Mouse (Mus musculus): ENCODE results near the gene Erich6. TPM values are rescaled to one million over a fixed set of nuclear protein-coding genes. Genes with fewer than 3 reads are reported as not detected.

Erich6 gene
- total and polyA plus RNA-seq, 3 experiments: not detected

- Histone ChIP-seq H3K27me3 (replicated peaks) (no peaks in the 10 kb centered on the region), H3K79me2 (replicated peaks; ENCODE audit: control insufficient read depth, extremely low read depth, insufficient read depth, poor library complexity, severe bottlenecking) (no peaks in the 10 kb centered on the region), H3K4me3 (replicated peaks in 1 of 3; ENCODE audit: low read depth in 2 of 3, low read length in 2 of 3, poor library complexity in 1 of 3) (no peak overlapping the region), H3K9ac (ENCODE audit: insufficient read depth, low read depth) (no peak overlapping the region), H3K36me3 (replicated peaks in 1 of 2; ENCODE audit: control insufficient read depth in 1 of 2, insufficient read depth in 1 of 2, low read length in 1 of 2) (no peaks in the 10 kb centered on the region), H3K4me2 (ENCODE audit: insufficient read depth, low read depth, poor library complexity, severe bottlenecking) (no peak overlapping the region), H3K27ac (ENCODE audit: insufficient read depth, low read depth) (no peak overlapping the region), H3K9me3 (replicated peaks; ENCODE audit: low read length) (no peaks in the 10 kb centered on the region), H3K4me1 (ENCODE audit: control insufficient read depth in 1 of 2, insufficient read depth in 2 of 2) (0 out of 4 replicates have a peak, but pooled peaks cover 0 to 3% of the 10 kb centered on the region in 2 experiments)
- in situ Hi-C loops (cut with MboI; ENCODE audit: low pct_ligation_motif_present, low pct_unique_long_range_greater_than_20kb, low sequenced_read_pairs): no loop called here
- TF ChIP-seq CHD2 (IDR thresholded peaks at IDR 0.05; ENCODE audit: low read length): no peak
- no peak for TF ChIP-seq CTCF (conservative IDR thresholded peaks at IDR 0.05 in 1 of 2, IDR thresholded peaks at IDR 0.05 in 1 of 2; ENCODE audit: low read depth in 2 of 2, low read length in 2 of 2)
- no peak for TF ChIP-seq USF2 (conservative IDR thresholded peaks at IDR 0.05; ENCODE audit: low read depth, low read length)
- TF ChIP-seq ZNF384 (IDR thresholded peaks at IDR 0.05; ENCODE audit: low read depth, low read length): no peak
- dilution Hi-C loops (cut with MboI; ENCODE audit: extremely low pct_ligation_motif_present, extremely low pct_unique_long_range_greater_than_20kb, low sequenced_read_pairs): no loop called here
- no peak for DNase-seq (ENCODE audit: extremely low read depth)
These were observed 14.2 kb downstream of the Erich6 start for GRCm38 (mm10) chr3:58622665-58623394.

DNA sequence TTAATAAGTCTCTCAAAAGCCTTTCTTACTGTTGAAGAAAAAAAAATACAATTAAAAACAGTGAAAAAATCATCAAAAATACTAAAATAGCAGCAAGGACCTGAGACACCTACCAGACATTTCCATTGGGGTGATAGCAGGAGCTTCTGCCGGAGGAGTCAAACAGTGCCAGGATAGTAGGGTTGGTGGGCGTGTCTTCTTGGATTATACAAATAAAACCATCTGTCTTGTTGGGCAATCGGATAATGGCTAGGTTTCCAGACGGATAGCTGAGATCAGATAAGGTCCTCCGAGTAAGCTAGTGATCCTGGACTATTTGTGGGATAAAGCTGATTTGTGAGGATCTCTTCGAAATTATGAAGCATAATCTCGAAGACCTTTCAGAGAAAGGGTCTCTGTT is 15.9 kb downstream of the Erich6 start:
- dilution Hi-C loops (cut with MboI; ENCODE audit: extremely low pct_ligation_motif_present, extremely low pct_unique_long_range_greater_than_20kb, low sequenced_read_pairs) (no loop called here), in situ Hi-C loops (cut with MboI; ENCODE audit: low pct_ligation_motif_present, low pct_unique_long_range_greater_than_20kb, low sequenced_read_pairs) (no loop called here)
- no peaks in the 10 kb centered on the region for H3K79me2 ChIP-seq (replicated peaks; ENCODE audit: control insufficient read depth, extremely low read depth, insufficient read depth, poor library complexity, severe bottlenecking)
- no peak overlapping the region for H3K4me3 ChIP-seq (replicated peaks in 1 of 3; ENCODE audit: low read depth in 2 of 3, low read length in 2 of 3, poor library complexity in 1 of 3)
- H3K27ac ChIP-seq (ENCODE audit: insufficient read depth, low read depth): no peak overlapping the region
- no peaks in the 10 kb centered on the region for H3K27me3 ChIP-seq (replicated peaks)
- no peaks in the 10 kb centered on the region for H3K9me3 ChIP-seq (replicated peaks; ENCODE audit: low read length)
- no peaks in the 10 kb centered on the region for H3K36me3 ChIP-seq (replicated peaks in 1 of 2; ENCODE audit: control insufficient read depth in 1 of 2, insufficient read depth in 1 of 2, low read length in 1 of 2)
- DNase-seq (ENCODE audit: extremely low read depth): no peak
- H3K4me1 ChIP-seq (ENCODE audit: control insufficient read depth in 1 of 2, insufficient read depth in 2 of 2): 0 out of 4 replicates have a peak, but pooled peaks cover 0 to 3% of the 10 kb centered on the region in 2 experiments
- H3K4me2 ChIP-seq (ENCODE audit: insufficient read depth, low read depth, poor library complexity, severe bottlenecking): no peak overlapping the region
- H3K9ac ChIP-seq (ENCODE audit: insufficient read depth, low read depth): no peak overlapping the region
- no peak for TF ChIP-seq TBP (conservative IDR thresholded peaks at IDR 0.05; ENCODE audit: low read depth, low read length)
- no peak for TF ChIP-seq ZMIZ1 (IDR thresholded peaks at IDR 0.05; ENCODE audit: low read depth, low read length)
- TF ChIP-seq CHD2 (IDR thresholded peaks at IDR 0.05; ENCODE audit: low read length): no peak
- no peak for TF ChIP-seq USF1 (IDR thresholded peaks at IDR 0.05; ENCODE audit: low read depth, low read length)
- TF ChIP-seq POLR2A (IDR thresholded peaks at IDR 0.05; ENCODE audit: low read depth, low read length): no peak
- no peak for TF ChIP-seq CTCF (conservative IDR thresholded peaks at IDR 0.05 in 1 of 2, IDR thresholded peaks at IDR 0.05 in 1 of 2; ENCODE audit: low read depth in 2 of 2, low read length in 2 of 2)
- no peak for TF ChIP-seq POLR2AphosphoS2 (IDR thresholded peaks at IDR 0.05; ENCODE audit: low read depth, low read length)
- no peak for TF ChIP-seq SIN3A (IDR thresholded peaks at IDR 0.05; ENCODE audit: low read length)
- no peak for TF ChIP-seq TCF12 (IDR thresholded peaks at IDR 0.05; ENCODE audit: low read depth, low read length)
- no peak for TF ChIP-seq JUND (conservative IDR thresholded peaks at IDR 0.05; ENCODE audit: low read depth, low read length)
- TF ChIP-seq MAFK (IDR thresholded peaks at IDR 0.05; ENCODE audit: insufficient replicate concordance, low read length): no peak
- TF ChIP-seq CHD1 (IDR thresholded peaks at IDR 0.05; ENCODE audit: low read depth, low read length): no peak
- no peak for TF ChIP-seq BHLHE40 (IDR thresholded peaks at IDR 0.05; ENCODE audit: low read depth, low read length)
- TF ChIP-seq MYC (IDR thresholded peaks at IDR 0.05; ENCODE audit: low read depth, low read length): no peak

Measured in CH12.LX (cell line).